Mouse (Mus musculus) kidney, adult 2 months (tissue): Measurements from ENCODE around the gene Cybrd1.

ENCODE experiments used
- CTCF ChIP-seq: fragments of 200-500 bp; conservative IDR thresholded peaks from 2 replicates; pipeline ENCODE4 v1.5.1; 2011; ENCODE audit warnings: low read depth, mild to moderate bottlenecking, control low read depth, low read length, moderate library complexity, mixed read lengths; ENCODE audit not compliant: insufficient read depth, insufficient read length
- POLR2A ChIP-seq: fragments of 200-500 bp; IDR thresholded peaks from one replicate; pipeline ENCODE4 v1.6.1; 2011; ENCODE audit warnings: low read depth, low read length, control low read depth

- no peak for TF ChIP-seq CTCF
- TF ChIP-seq POLR2A, result no peak
Measured at GRCm38 (mm10) chr2:71082416-71082815, 35.3 kb upstream of the Cybrd1 start.
